Mouse (Mus musculus): ENCODE measurements around the gene Ppp2r3d. TPM values are rescaled to one million over a fixed set of nuclear protein-coding genes. Genes with fewer than 3 reads are reported as not detected.

Ppp2r3d gene
- polyA plus RNA-seq (2012; rRNA removed), result 288 and 317 TPM in 2 replicates

GRCm38 (mm10) chr9:124476096-124476902, at the start of gene Ppp2r3d:
Ppp2r3d (minus strand) TSS chr9:124476898.

GRCm38 (mm10) chr9:124493693-124494092, 17.0 kb upstream of the Ppp2r3d start, which contains the start of gene Gm21836:
Gm21836 (minus strand) TSS chr9:124493793.

Other genes with a start within 250 kb of the Ppp2r3d start
- 10.8 and 11.2 TPM in 2 replicates for gene 2010315B03Rik, start 164.2 kb downstream of the Ppp2r3d start, polyA plus RNA-seq (2012; rRNA removed)
- not detected in 2 replicates for gene Gm21836, start 16.9 kb upstream of the Ppp2r3d start, polyA plus RNA-seq (2012; rRNA removed)